Mouse (Mus musculus) heart, embryonic 13.5 days (tissue): Measurements from ENCODE around the gene Gm49711. TPM values are rescaled to one million over a fixed set of nuclear protein-coding genes. Genes with fewer than 3 reads are reported as not detected.

Experiments used
- ATAC-seq: fragments of 200-750 bp; cut with Nextera tagmentation; 2 replicates; pipeline ENCODE4 v1.8.0; 2017; ENCODE audit warnings: moderate TSS enrichment; ENCODE audit not compliant: insufficient number of reproducible peaks, low FRiP score, low TSS enrichment; ENCODE audit errors: extremely low read depth
- H3K27ac ChIP-seq: fragments of 300-500 bp; sonication (generic); replicated peaks from 2 replicates; pipeline ENCODE4 v1.5.1; 2015; ENCODE audit warnings: moderate library complexity, mild to moderate bottlenecking, inconsistent platforms
- H3K27me3 ChIP-seq: fragments of 300-500 bp; sonication (generic); replicated peaks from 2 replicates; pipeline ENCODE4 v1.6.1; 2015; ENCODE audit warnings: mild to moderate bottlenecking, inconsistent platforms
- H3K36me3 ChIP-seq: fragments of 300-500 bp; sonication (generic); 2 replicates; pipeline ENCODE4 v1.6.1; 2015; ENCODE audit warnings: mild to moderate bottlenecking, inconsistent platforms
- H3K4me1 ChIP-seq: fragments of 300-500 bp; sonication (generic); 2 replicates; pipeline ENCODE4 v1.6.1; 2015; ENCODE audit warnings: inconsistent platforms
- H3K4me2 ChIP-seq: fragments of 300-500 bp; sonication (generic); 2 replicates; pipeline ENCODE4 v1.6.1; 2015; ENCODE audit warnings: inconsistent platforms, mild to moderate bottlenecking, moderate library complexity
- H3K4me3 ChIP-seq: fragments of 300-500 bp; sonication (generic); 2 replicates; pipeline ENCODE4 v1.5.1; 2015; ENCODE audit warnings: moderate library complexity, mild to moderate bottlenecking, inconsistent platforms
- H3K9ac ChIP-seq: fragments of 300-500 bp; sonication (generic); 2 replicates; pipeline ENCODE4 v1.6.1; 2015; ENCODE audit warnings: inconsistent platforms, mild to moderate bottlenecking, moderate library complexity
- H3K9me3 ChIP-seq: fragments of 300-500 bp; sonication (generic); 2 replicates; pipeline ENCODE4 v1.6.1; 2016; ENCODE audit warnings: inconsistent platforms
- WGBS: fragments of 180-500 bp; shearing (Covaris S2); methylation state at CpG from one replicate; pipeline ENCODE4 v1.1.7; 2015; ENCODE audit warnings: mixed read lengths; 5-methylcytosine and 5-hydroxymethylcytosine counted together
- polyA plus RNA-seq: library from polyadenylated mRNA; unstranded; fragments of >200 nt; fragmentation: Nextera tagmentation; extraction: Ambion mirVana; gene quantifications from 2 replicates; pipeline ENCODE4 v1.2.1, GENCODE M21; 2015

The Gm49711 gene
- polyA plus RNA-seq, 1 experiment from 2014 or later: 0.25 TPM

DNA sequence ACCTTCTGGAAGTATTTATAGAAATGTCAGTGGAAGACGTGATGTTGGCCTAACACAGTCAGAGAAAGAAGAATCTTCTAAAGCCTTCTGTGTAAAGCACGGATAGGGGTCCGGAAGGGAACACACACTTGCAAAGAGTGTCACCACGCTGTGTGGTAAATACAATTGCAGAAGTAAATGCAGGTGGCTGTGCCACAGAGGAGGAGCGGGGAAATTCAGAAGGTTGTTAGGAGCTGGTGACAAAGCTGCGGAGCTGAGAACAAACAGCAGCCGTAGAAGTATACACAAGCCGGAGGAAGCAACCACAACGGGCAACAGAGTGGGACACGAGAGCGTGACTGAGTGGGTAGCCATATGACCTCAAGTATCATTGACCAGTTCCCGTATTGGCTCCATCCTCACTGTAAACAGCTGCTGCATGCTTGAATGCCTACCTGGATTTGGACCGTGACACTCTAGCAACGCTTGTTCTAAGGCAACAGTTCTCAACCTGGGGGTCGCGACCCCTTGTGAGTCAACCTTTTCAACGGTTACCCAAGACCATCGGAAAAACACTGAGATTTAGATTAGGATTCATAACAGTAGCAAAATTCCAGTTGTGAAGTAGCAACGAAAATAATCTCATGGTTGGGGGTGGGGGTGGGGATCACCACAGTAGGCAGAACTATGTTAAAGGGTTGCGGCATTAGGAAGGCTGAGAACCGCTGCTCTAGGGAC is 20.1 kb upstream of the Gm49711 start:
- Histone ChIP-seq H3K27me3 (no peaks in the 10 kb centered on the region), H3K4me2 (no peak overlapping the region), H3K4me3 (no peak overlapping the region), H3K27ac (no peak overlapping the region), H3K9me3 (peaks cover 4% of the 10 kb centered on the region; the same call in 1 of the 2 replicates), H3K36me3 (no peaks in the 10 kb centered on the region), H3K4me1 (peaks cover 4% of the 10 kb centered on the region; the same call in 1 of the 2 replicates), H3K9ac (no peak overlapping the region)
- WGBS: 81% methylated on average over 21 of the region's 21 CpGs
- ATAC-seq: no peak

DNA sequence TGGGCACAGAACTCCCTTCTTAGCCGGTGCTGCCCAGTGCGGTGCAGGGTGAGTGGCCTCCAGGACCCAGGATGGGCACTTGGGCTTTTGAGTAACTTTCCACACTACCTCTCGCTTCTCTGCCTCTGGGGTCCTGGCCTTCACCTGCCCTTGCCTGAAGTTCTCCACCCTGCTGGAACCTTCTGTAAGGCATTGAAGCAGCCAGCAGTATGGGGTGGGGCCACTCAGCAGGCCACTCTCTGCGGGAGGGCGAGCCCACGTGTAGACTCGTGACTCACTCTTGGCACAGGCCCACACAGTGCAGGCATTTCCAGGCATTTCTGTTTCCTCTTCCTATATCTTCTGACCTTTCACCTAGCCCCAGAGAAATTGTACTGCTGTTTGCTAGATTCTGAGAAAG is 18.7 kb upstream of the Gm49711 start:
- Histone ChIP-seq H3K9me3 (peaks cover 4% of the 10 kb centered on the region; the same call in 1 of the 2 replicates), H3K4me1 (peaks cover 4% of the 10 kb centered on the region; the same call in 1 of the 2 replicates), H3K4me2 (no peak overlapping the region), H3K9ac (no peak overlapping the region), H3K27me3 (no peaks in the 10 kb centered on the region), H3K27ac (no peak overlapping the region), H3K4me3 (no peak overlapping the region), H3K36me3 (no peaks in the 10 kb centered on the region)
- no peak for ATAC-seq
- WGBS: 79% methylated on average over 7 of the region's 7 CpGs

DNA sequence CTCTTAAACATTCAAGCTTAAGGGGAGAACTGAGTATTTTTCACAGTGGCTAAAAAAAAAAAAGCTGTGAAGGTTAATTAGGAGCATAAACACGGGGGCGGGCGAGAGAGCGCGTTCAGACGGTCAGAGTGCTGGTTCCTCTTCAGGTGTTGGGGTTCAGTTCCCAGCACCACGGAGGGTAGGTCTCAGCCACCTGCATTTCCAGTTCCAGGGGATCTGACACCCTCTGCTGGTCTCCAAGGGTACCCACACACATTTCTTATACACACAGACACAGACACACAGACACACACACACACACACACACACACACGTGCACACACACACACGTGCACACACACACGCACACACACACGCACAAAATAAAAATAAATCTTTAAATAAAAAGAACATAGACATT is 18.1 kb upstream of the Gm49711 start:
- 89% methylated on average over 11 of the region's 11 CpGs for WGBS
- Histone ChIP-seq H3K36me3 (no peaks in the 10 kb centered on the region), H3K4me1 (peaks cover 4% of the 10 kb centered on the region; the same call in 1 of the 2 replicates), H3K9me3 (peaks cover 4% of the 10 kb centered on the region; the same call in 1 of the 2 replicates), H3K9ac (no peak overlapping the region), H3K4me3 (no peak overlapping the region), H3K4me2 (no peak overlapping the region), H3K27me3 (no peaks in the 10 kb centered on the region), H3K27ac (no peak overlapping the region)
- no peak for ATAC-seq

DNA sequence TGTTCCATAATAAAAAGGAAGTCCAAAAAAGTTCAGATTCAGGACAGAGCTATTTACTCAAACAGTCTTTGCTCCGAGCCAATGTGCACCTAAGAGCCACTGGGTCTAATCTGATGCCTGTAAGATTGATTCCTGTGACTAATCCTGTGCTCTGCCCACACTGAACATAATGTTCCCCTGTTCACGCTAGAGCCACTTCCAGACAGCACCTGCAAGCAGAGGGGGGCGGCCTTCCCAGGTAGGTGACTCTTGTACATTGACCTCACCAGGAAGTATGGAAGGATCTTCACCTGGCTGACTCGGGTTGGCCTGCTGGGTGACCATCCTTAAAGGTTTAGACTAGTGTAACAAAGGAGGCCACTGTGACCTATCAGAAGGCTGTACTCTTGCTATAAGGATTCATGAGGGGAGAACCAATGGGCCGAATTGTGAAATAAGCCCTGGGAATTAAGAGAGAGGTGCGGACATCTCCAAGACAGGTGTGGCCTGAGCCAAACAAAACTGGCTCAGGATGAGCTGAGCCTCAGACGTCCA is 6.3 kb upstream of the Gm49711 start:
- no peaks in the 10 kb centered on the region for H3K27me3 ChIP-seq
- no peak for ATAC-seq
- H3K9ac ChIP-seq: no peak overlapping the region
- H3K4me3 ChIP-seq: no peak overlapping the region
- H3K4me1 ChIP-seq: peaks cover 17% of the 10 kb centered on the region
- H3K36me3 ChIP-seq: no peaks in the 10 kb centered on the region
- peaks cover 8% of the 10 kb centered on the region for H3K9me3 ChIP-seq
- H3K4me2 ChIP-seq: no peak overlapping the region
- WGBS: 85% methylated on average over 7 of the region's 7 CpGs
- no peak overlapping the region for H3K27ac ChIP-seq

DNA sequence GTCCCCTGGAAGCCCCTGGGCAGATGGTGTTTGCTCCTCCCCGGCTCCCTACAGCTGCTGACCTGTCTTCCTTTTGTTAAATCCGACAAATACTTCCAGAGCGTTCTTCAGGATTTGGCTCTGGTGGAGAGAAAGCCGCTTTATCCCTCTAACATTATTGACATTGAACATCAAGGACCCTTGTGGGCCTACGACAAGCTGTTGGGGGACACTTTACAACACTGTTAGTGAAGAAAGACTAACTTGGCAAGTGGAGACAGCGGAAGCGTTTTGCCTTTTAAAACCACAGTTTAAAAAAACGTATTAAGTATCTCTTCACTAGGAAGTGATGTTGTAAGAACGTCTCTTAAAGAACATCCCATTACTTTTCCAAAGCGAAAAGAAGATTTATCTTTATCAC is 5.5 kb upstream of the Gm49711 start:
- H3K36me3 ChIP-seq: no peaks in the 10 kb centered on the region
- no peak overlapping the region for H3K9ac ChIP-seq
- 72% methylated on average over 10 of the region's 10 CpGs for WGBS
- peaks cover 24% of the 10 kb centered on the region for H3K4me1 ChIP-seq
- peaks cover 8% of the 10 kb centered on the region for H3K9me3 ChIP-seq
- H3K4me3 ChIP-seq: no peak overlapping the region
- ATAC-seq: no peak
- no peak overlapping the region for H3K27ac ChIP-seq
- no peaks in the 10 kb centered on the region for H3K27me3 ChIP-seq
- no peak overlapping the region for H3K4me2 ChIP-seq

DNA sequence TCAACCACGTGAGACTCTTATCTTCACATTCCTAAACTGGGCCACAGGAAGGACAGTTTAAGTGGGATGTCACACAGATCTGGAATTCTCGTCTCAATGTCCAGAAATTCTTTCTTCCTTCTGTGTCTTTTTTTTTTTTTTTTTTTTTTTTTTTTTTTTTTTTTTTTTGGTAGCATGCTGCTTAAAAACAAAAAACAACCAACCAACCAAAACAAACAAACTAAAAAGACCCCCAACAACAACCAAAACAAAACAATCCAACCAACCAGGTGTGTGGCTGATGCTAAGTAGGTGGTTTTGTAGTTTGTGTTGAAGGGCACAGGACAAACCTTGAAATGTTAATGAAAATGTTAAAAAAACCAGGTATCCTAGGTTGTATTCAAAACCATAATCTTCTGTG is 1.4 kb upstream of the Gm49711 start:
- 0 out of 2 replicates have a peak overlapping the region, but pooled peaks have one; percentile 87 for H3K27ac ChIP-seq
- peaks cover 33% of the 10 kb centered on the region for H3K4me1 ChIP-seq
- H3K9ac ChIP-seq: no peak overlapping the region
- WGBS: 21% methylated on average over 2 of the region's 2 CpGs
- no peak overlapping the region for H3K4me3 ChIP-seq
- H3K9me3 ChIP-seq: peaks cover 8% of the 10 kb centered on the region
- H3K27me3 ChIP-seq: no peaks in the 10 kb centered on the region
- no peak for ATAC-seq
- peaks cover 11% of the 10 kb centered on the region for H3K36me3 ChIP-seq
- H3K4me2 ChIP-seq: no peak overlapping the region

DNA sequence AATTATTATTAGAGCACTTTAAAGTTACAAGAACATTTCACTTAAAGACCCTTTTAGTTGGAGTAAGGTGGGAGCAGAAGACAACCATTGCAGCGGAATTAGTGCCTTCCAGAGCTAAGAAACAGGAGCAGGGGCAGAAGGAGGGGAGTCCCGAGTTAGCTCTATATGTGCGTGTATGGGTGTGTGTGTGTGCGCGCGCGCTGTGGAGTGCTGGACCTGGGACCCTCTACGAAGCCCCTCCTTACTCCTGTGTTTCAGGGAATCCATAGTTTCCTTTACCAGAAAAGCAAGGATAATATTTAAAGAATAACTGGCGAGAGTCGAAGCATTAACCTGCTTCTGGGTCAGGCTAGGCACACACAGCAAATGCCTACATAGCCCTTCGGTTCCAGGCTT is 662 bp upstream of the Gm49711 start:
- H3K27ac ChIP-seq: peak overlapping the region; percentile 87
- no peaks in the 10 kb centered on the region for H3K27me3 ChIP-seq
- H3K4me2 ChIP-seq: peak overlapping the region; percentile 94
- peaks cover 8% of the 10 kb centered on the region for H3K9me3 ChIP-seq
- peak overlapping the region; percentile 86 for H3K9ac ChIP-seq
- no peak for ATAC-seq
- WGBS: 5% methylated on average over 11 of the region's 11 CpGs
- peak overlapping the region; percentile 66 for H3K4me3 ChIP-seq
- peaks cover 17% of the 10 kb centered on the region for H3K36me3 ChIP-seq
- peaks cover 33% of the 10 kb centered on the region for H3K4me1 ChIP-seq

DNA sequence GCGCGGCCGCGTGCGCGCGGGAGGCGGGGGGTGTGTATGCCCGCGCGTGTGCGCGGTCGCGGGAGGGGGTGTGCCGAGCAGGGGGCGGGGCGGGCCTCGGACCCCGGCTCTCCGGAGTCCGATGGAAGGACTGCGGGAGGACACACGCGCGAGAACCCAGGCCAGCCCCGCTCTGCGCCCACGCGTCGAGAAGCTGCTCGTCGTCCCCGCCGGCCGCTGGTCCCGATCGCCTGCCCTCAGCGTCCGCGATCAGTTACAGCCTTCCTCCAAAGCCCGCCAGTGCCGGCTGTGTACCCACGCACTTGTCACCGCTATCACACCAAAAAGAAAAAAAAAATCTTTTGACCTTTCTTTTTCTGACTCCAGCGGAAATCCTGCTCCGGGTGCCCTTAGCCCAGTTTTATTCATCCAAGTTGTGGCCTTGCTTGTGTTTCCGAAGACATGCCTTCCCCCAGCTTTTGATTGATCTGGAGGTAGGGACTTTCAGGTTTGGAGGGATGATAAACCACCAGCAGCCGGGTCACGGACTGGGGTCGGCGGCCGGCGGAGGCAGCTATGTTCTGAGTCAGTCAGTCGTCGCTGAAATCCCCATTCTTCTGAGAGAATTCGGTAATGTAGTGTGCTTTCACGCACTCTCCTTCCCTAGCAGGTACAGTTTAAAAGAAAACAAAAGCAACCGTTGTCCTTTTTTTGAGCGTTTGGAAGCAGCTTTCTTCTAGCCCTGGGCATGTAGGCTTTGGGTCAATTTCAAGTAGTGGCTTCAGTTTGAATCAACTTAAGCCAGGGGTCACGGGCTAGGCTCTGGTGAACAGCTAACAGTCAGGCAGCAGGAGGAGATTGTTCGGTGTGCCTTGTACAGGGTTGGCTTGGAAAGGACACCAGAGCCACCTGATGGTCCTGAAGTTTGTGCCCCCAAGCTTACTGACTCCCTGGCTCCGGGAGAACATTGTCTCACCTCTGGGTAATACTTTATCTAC is 816 bp downstream of the Gm49711 start:
- Histone ChIP-seq H3K27ac (peak overlapping the region; percentile 87), H3K36me3 (peaks cover 32% of the 10 kb centered on the region), H3K4me2 (peak overlapping the region; percentile 94), H3K9ac (peak overlapping the region; percentile 86), H3K4me1 (peaks cover 33% of the 10 kb centered on the region), H3K9me3 (peaks cover 5% of the 10 kb centered on the region), H3K4me3 (peak overlapping the region; percentile 66), H3K27me3 (no peaks in the 10 kb centered on the region)
- 2% methylated on average over 63 of the region's 63 CpGs for WGBS
- 0 out of 2 replicates have a peak, but pooled peaks have one; percentile 12 for ATAC-seq

DNA sequence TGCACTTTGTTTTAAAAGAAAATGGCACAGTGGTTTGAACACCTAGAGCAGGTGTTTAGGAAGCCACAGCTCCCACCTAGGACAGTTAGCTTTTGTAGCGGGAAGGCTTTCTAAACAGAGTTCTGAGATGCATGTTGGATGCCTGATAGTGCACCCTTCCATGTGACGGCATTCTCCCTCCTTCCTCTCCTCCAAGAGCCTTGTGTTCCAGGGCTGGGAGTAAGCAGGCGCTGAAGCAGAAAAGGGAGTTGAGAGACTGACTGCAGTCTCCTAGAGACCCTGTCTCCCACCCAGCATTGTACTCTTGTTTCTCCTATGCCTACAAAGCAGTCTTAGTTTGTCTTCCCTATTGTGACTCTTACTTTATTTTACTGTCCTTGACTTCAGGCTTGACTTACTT is 2.1 kb downstream of the Gm49711 start:
- peaks cover 41% of the 10 kb centered on the region for H3K4me1 ChIP-seq

DNA sequence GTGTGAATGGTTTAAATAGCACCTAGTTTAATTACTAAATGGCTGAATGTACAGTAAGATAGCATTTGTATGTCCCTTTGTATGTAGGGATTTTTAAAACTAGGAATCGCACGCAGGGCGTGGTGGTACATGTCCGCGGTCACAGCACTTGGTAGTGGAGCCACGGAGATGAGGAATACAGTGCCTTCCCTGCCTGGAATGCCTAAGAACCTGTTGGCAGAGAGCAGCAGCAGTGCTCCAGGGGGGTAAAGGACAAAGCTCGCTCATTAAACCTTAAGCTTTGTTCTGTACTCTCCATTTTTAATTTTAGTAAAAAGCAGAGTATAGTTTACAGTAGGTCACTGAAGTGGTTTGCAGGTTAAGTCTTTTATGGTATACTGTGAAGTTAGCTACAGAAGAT is 3.5 kb downstream of the Gm49711 start:
- Histone ChIP-seq H3K9ac (no peak overlapping the region), H3K4me1 (peaks cover 38% of the 10 kb centered on the region), H3K27me3 (no peaks in the 10 kb centered on the region), H3K9me3 (no peaks in the 10 kb centered on the region), H3K36me3 (peaks cover 51% of the 10 kb centered on the region), H3K27ac (no peak overlapping the region), H3K4me3 (no peak overlapping the region), H3K4me2 (no peak overlapping the region)
- 90% methylated on average over 7 of the region's 7 CpGs for WGBS
- no peak for ATAC-seq

More for the DNA sequence above, 2.1 kb downstream of the Gm49711 start:
- Histone ChIP-seq H3K27ac (no peak overlapping the region), H3K4me2 (peak overlapping the region; percentile 94), H3K9me3 (no peaks in the 10 kb centered on the region), H3K27me3 (no peaks in the 10 kb centered on the region), H3K36me3 (peaks cover 41% of the 10 kb centered on the region), H3K9ac (no peak overlapping the region; the same call in 1 of the 2 replicates), H3K4me3 (no peak overlapping the region)
- WGBS: 75% methylated on average over 3 of the region's 3 CpGs
- ATAC-seq: no peak

DNA sequence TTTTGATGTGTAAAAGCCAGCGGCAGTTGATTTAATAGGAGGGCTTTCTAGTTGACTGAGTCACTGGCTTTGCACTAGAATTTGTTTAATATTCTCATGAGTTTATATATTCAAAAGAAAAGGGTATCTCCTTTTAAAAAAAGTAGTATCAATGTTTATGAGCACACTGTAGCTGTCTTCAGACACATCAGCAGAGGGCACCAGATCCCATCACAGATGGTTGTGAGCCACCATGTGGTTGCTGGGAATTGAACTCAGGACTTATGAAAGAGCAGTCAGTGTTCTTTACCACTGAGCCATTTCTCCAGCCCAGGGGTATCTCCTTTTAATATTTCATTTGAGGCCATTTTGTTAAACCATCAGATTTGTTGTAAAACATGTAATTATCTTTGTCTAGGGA is 4.7 kb downstream of the Gm49711 start:
- Histone ChIP-seq H3K36me3 (peaks cover 63% of the 10 kb centered on the region), H3K9ac (no peak overlapping the region), H3K27ac (no peak overlapping the region), H3K4me1 (peaks cover 30% of the 10 kb centered on the region), H3K4me3 (no peak overlapping the region), H3K4me2 (no peak overlapping the region), H3K9me3 (no peaks in the 10 kb centered on the region), H3K27me3 (no peaks in the 10 kb centered on the region)
- 97% methylated on average over 1 of the region's 1 CpGs for WGBS
- ATAC-seq: no peak
